Mouse (Mus musculus) liver, postnatal 0 days (tissue): ENCODE measurements at regions not wholly inside any gene's neighbourhood (a gene's known extent, or its start where the extent isn't known, plus 50 kb on each side); places are given as distances from the start of the nearest gene placed in this dataset.

Experiments
- ATAC-seq: fragments of 200-750 bp; cut with Nextera tagmentation; 2 replicates; pipeline ENCODE4 v1.8.0; 2017; ENCODE audit warnings: mild to moderate bottlenecking, moderate library complexity
- DNase-seq: peaks from one replicate; pipeline ENCODE4 v3.0.0-alpha.2; 2016
- H3K27ac ChIP-seq: fragments of 300-500 bp; sonication (generic); 2 replicates; pipeline ENCODE4 v1.5.1; 2014; ENCODE audit warnings: antibody characterized with exemption, moderate library complexity, mild to moderate bottlenecking, low read depth
- H3K27me3 ChIP-seq: fragments of 300-500 bp; sonication (generic); 2 replicates; pipeline ENCODE4 v1.6.1; 2014; ENCODE audit warnings: low read length, control low read depth, mixed read lengths; ENCODE audit not compliant: insufficient read depth
- H3K36me3 ChIP-seq: fragments of 300-500 bp; sonication (generic); replicated peaks from 2 replicates; pipeline ENCODE4 v1.6.1; 2014; ENCODE audit warnings: mild to moderate bottlenecking, control low read depth, low read length, moderate library complexity, mixed read lengths; ENCODE audit not compliant: insufficient read depth
- H3K4me1 ChIP-seq: fragments of 300-500 bp; sonication (generic); 2 replicates; pipeline ENCODE4 v1.6.1; 2014; ENCODE audit warnings: antibody characterized with exemption, mild to moderate bottlenecking, control low read depth; ENCODE audit not compliant: insufficient read depth
- H3K4me2 ChIP-seq: fragments of 300-500 bp; sonication (generic); 2 replicates; pipeline ENCODE4 v1.6.1; 2014; ENCODE audit warnings: low read depth, mild to moderate bottlenecking, low read length, moderate library complexity, mixed read lengths
- H3K4me3 ChIP-seq: fragments of 300-500 bp; sonication (generic); 2 replicates; pipeline ENCODE4 v1.5.1; 2014; ENCODE audit warnings: low read depth, low read length
- H3K9ac ChIP-seq: fragments of 300-500 bp; sonication (generic); replicated peaks from 2 replicates; pipeline ENCODE4 v1.6.1; 2014; ENCODE audit warnings: mild to moderate bottlenecking, moderate library complexity
- H3K9me3 ChIP-seq: fragments of 300-500 bp; sonication (generic); 2 replicates; pipeline ENCODE4 v1.6.1; 2016; ENCODE audit warnings: mild to moderate bottlenecking, control low read depth, low read length, mixed read lengths
- CTCF ChIP-seq: sonication (generic); IDR thresholded peaks from 2 replicates; pipeline ENCODE4 v1.5.1; 2016; ENCODE audit warnings: antibody characterized with exemption, low read depth
- EP300 ChIP-seq: IDR thresholded peaks from 2 replicates; pipeline ENCODE4 v1.6.1; 2016; ENCODE audit warnings: antibody characterized with exemption, low read depth, mild to moderate bottlenecking
- WGBS: fragments of 180-500 bp; shearing (Covaris S2); extraction: QIAGEN DNeasy Blood & Tissue Kit; methylation state at CpG from one replicate; pipeline ENCODE4 v1.1.7; 2014; ENCODE audit not compliant: insufficient replicate concordance; 5-methylcytosine and 5-hydroxymethylcytosine counted together

- no peak for TF ChIP-seq CTCF
- TF ChIP-seq EP300 = no peak
- Histone ChIP-seq H3K36me3 (no peaks in the 10 kb centered on the region), H3K27me3 (no peaks in the 10 kb centered on the region), H3K4me3 (no peak overlapping the region), H3K9me3 (no peaks in the 10 kb centered on the region), H3K4me2 (no peak overlapping the region), H3K27ac (no peak overlapping the region), H3K4me1 (no peaks in the 10 kb centered on the region), H3K9ac (no peak overlapping the region)
- ATAC-seq = no peak
- WGBS = 71% methylated on average over 7 of the region's 7 CpGs
- no peak for DNase-seq
These were observed 4779.3 kb downstream of the 9330182O14Rik start for GRCm38 (mm10) chr15:44913434-44913833.

GRCm38 (mm10) chr15:44915005-44915404 lies 4780.8 kb downstream of the 9330182O14Rik start:
- TF ChIP-seq EP300 = no peak
- TF ChIP-seq CTCF = no peak
- DNase-seq (no peak), ATAC-seq (no peak)
- Histone ChIP-seq H3K4me3 (no peak overlapping the region), H3K27ac (no peak overlapping the region), H3K27me3 (no peaks in the 10 kb centered on the region), H3K9me3 (no peaks in the 10 kb centered on the region), H3K4me1 (no peaks in the 10 kb centered on the region), H3K9ac (no peak overlapping the region), H3K36me3 (no peaks in the 10 kb centered on the region), H3K4me2 (no peak overlapping the region)
- 70% methylated on average over 2 of the region's 2 CpGs for WGBS

GRCm38 (mm10) chr15:44916479-44916878 lies 4782.3 kb downstream of the 9330182O14Rik start:
- Histone ChIP-seq H3K9ac (no peak overlapping the region), H3K27me3 (no peaks in the 10 kb centered on the region), H3K4me3 (no peak overlapping the region), H3K4me2 (no peak overlapping the region), H3K27ac (no peak overlapping the region), H3K9me3 (no peaks in the 10 kb centered on the region), H3K4me1 (no peaks in the 10 kb centered on the region), H3K36me3 (no peaks in the 10 kb centered on the region)
- WGBS = 74% methylated on average over 1 of the region's 1 CpGs
- ATAC-seq (no peak), DNase-seq (no peak)
- TF ChIP-seq EP300 (no peak), CTCF (no peak)

- DNase-seq = no peak
These were observed 4790.5 kb downstream of the 9330182O14Rik start for GRCm38 (mm10) chr15:44924686-44925085.

GRCm38 (mm10) chr15:44927058-44927457 lies 4792.9 kb downstream of the 9330182O14Rik start:
- Histone ChIP-seq H3K36me3 (no peaks in the 10 kb centered on the region), H3K4me3 (no peak overlapping the region), H3K9me3 (no peaks in the 10 kb centered on the region), H3K27ac (no peak overlapping the region), H3K9ac (no peak overlapping the region), H3K27me3 (no peaks in the 10 kb centered on the region), H3K4me2 (no peak overlapping the region), H3K4me1 (no peaks in the 10 kb centered on the region)
- DNase-seq (no peak), ATAC-seq (no peak)
- 53% methylated on average over 3 of the region's 3 CpGs for WGBS
- no peak for TF ChIP-seq CTCF
- TF ChIP-seq EP300 = no peak

More at GRCm38 (mm10) chr15:44924686-44925085, 4790.5 kb downstream of the 9330182O14Rik start:
- 48% methylated on average over 1 of the region's 1 CpGs for WGBS
- Histone ChIP-seq H3K4me3 (no peak overlapping the region), H3K27me3 (no peaks in the 10 kb centered on the region), H3K4me2 (no peak overlapping the region), H3K9me3 (no peaks in the 10 kb centered on the region), H3K4me1 (no peaks in the 10 kb centered on the region), H3K27ac (no peak overlapping the region), H3K36me3 (no peaks in the 10 kb centered on the region), H3K9ac (no peak overlapping the region)
- TF ChIP-seq EP300 = no peak
- no peak for TF ChIP-seq CTCF
- no peak for ATAC-seq

- TF ChIP-seq EP300 = no peak
- no peak for TF ChIP-seq CTCF
- no peak overlapping the region for H3K9ac ChIP-seq
- no peak overlapping the region for H3K4me3 ChIP-seq
- no peaks in the 10 kb centered on the region for H3K4me1 ChIP-seq
- H3K27ac ChIP-seq = no peak overlapping the region
- H3K27me3 ChIP-seq = no peaks in the 10 kb centered on the region
- ATAC-seq (no peak), DNase-seq (no peak)
- 71% methylated on average over 4 of the region's 4 CpGs for WGBS
- H3K36me3 ChIP-seq = no peaks in the 10 kb centered on the region
- H3K9me3 ChIP-seq = no peaks in the 10 kb centered on the region
- H3K4me2 ChIP-seq = no peak overlapping the region
These were observed 4814.5 kb downstream of the 9330182O14Rik start for GRCm38 (mm10) chr15:44948626-44949025.
